Comparison of ENCODE assay signal across 9 mouse cellular contexts in genomic region chr11:94491035-94491748, GRCm38 (mm10). TPM values are rescaled to one million over a fixed set of nuclear protein-coding genes. Genes with fewer than 3 reads are reported as not detected.
DNase-seq lines count a peak whose midpoint lies in the region; ATAC-seq and TF ChIP-seq lines count a peak whose summit lies in the region.
"Had no signal": no experiment of that assay in that cellular context is flagged by ENCODE, and none has a peak within 500 bp of the region (broad histone marks: within the 10 kb centered on the region; RNA-seq: fewer than 3 reads in every experiment).

No protein-coding gene starts in this region.

- H3K36me3 ChIP-seq in kidney, adult 2 months (ENCODE audit: control insufficient read depth, insufficient read depth, low read length): no peaks in the 10 kb centered on the region
- no peaks in the 10 kb centered on the region for H3K36me3 ChIP-seq in forebrain, embryonic 12.5 days (replicated peaks)
- peaks cover 11% of the 10 kb centered on the region; the same call in 1 of the 2 replicates for H3K36me3 ChIP-seq in kidney, postnatal 0 days (ENCODE audit: insufficient read depth, low read length)
- H3K36me3 ChIP-seq in midbrain, embryonic 11.5 days (ENCODE audit: control insufficient read depth, insufficient read depth, low read length): no peaks in the 10 kb centered on the region

- no peaks in the 10 kb centered on the region for H3K27me3 ChIP-seq in kidney, adult 2 months (replicated peaks; ENCODE audit: control insufficient read depth, insufficient read depth, low read length)
- peaks cover 67% of the 10 kb centered on the region for H3K27me3 ChIP-seq in forebrain, embryonic 12.5 days
- no peaks in the 10 kb centered on the region for H3K27me3 ChIP-seq in kidney, postnatal 0 days (ENCODE audit: insufficient read depth, low read length)
- H3K27me3 ChIP-seq in midbrain, embryonic 11.5 days (ENCODE audit: control insufficient read depth, insufficient read depth, low read length): peaks cover 16% of the 10 kb centered on the region

- H3K4me3 ChIP-seq in kidney, adult 2 months (ENCODE audit: insufficient read depth, low read depth, low read length): peak overlapping the region; percentile 6; the same call in 1 of the 2 replicates
- H3K4me3 ChIP-seq in forebrain, embryonic 12.5 days (replicated peaks): peak overlapping the region; percentile 58
- peak overlapping the region; percentile 36 for H3K4me3 ChIP-seq in kidney, postnatal 0 days (replicated peaks; ENCODE audit: low read depth, low read length)
- H3K4me3 ChIP-seq in midbrain, embryonic 11.5 days (ENCODE audit: low read depth, low read length): peak overlapping the region; percentile 52

- WGBS in kidney, adult 2 months: 24% methylated on average over 55 of the region's 55 CpGs
- WGBS in forebrain, embryonic 12.5 days: 3% methylated on average over 54 of the region's 55 CpGs
- WGBS in kidney, postnatal 0 days: 12% methylated on average over 52 of the region's 55 CpGs
- 5% methylated on average over 55 of the region's 55 CpGs for WGBS in midbrain, embryonic 11.5 days

- no peaks in the 10 kb centered on the region for H3K9me3 ChIP-seq in forebrain, embryonic 12.5 days
- no peaks in the 10 kb centered on the region for H3K9me3 ChIP-seq in kidney, postnatal 0 days (replicated peaks; ENCODE audit: low read length)
- no peaks in the 10 kb centered on the region for H3K9me3 ChIP-seq in midbrain, embryonic 11.5 days (ENCODE audit: control insufficient read depth, low read length)

- 0 out of 2 replicates have a peak, but pooled peaks cover 2% of the 10 kb centered on the region for H3K4me1 ChIP-seq in kidney, adult 2 months (ENCODE audit: control insufficient read depth, insufficient read depth, low read length)
- peaks cover 22% of the 10 kb centered on the region for H3K4me1 ChIP-seq in forebrain, embryonic 12.5 days
- H3K4me1 ChIP-seq in kidney, postnatal 0 days (replicated peaks; ENCODE audit: insufficient read depth, low read length): peaks cover 7% of the 10 kb centered on the region; the same call in 1 of the 2 replicates
- peaks cover 5% of the 10 kb centered on the region for H3K4me1 ChIP-seq in midbrain, embryonic 11.5 days (ENCODE audit: control insufficient read depth, insufficient read depth, low read length)

- H3K27ac ChIP-seq in kidney, adult 2 months (ENCODE audit: insufficient read depth, low read depth, low read length): no peak overlapping the region
- no peak overlapping the region for H3K27ac ChIP-seq in forebrain, embryonic 12.5 days
- no peak overlapping the region for H3K27ac ChIP-seq in kidney, postnatal 0 days
- H3K27ac ChIP-seq in midbrain, embryonic 11.5 days (ENCODE audit: low read depth, low read length): no peak overlapping the region
- H3K27ac ChIP-seq: macrophage had no signal

- peak; percentile 24 for DNase-seq in kidney, adult 2 months
- no peak for DNase-seq in kidney, adult 8-10 months
- peak; percentile 61 for DNase-seq in brain, adult 2 months (ENCODE audit: low read depth, low spot score)
- DNase-seq in kidney, postnatal 0 days (ENCODE audit: low spot score): peak; percentile 73
- DNase-seq in midbrain, embryonic 11.5 days (ENCODE audit: low spot score, missing footprints): peak; percentile 95
- DNase-seq in testis, postnatal 10 days (ENCODE audit: low spot score): peak; percentile 69
- DNase-seq in layer of hippocampus, adult 9-10 months (ENCODE audit: low spot score): no peak

- TF ChIP-seq POLR2A in kidney, adult 2 months (IDR thresholded peaks at IDR 0.05; ENCODE audit: low read depth, low read length): no peak

- H3K9ac ChIP-seq in forebrain, embryonic 12.5 days: peak overlapping the region; percentile 67
- peak overlapping the region; percentile 46 for H3K9ac ChIP-seq in kidney, postnatal 0 days (ENCODE audit: low read depth, low read length)
- H3K9ac ChIP-seq in midbrain, embryonic 11.5 days (ENCODE audit: low read length): peak overlapping the region; percentile 72

- H3K4me2 ChIP-seq in forebrain, embryonic 12.5 days: peak overlapping the region; percentile 75
- peak overlapping the region; percentile 69 for H3K4me2 ChIP-seq in kidney, postnatal 0 days (ENCODE audit: low read length)
- H3K4me2 ChIP-seq in midbrain, embryonic 11.5 days: peak overlapping the region; percentile 72

- peak; percentile 80 for ATAC-seq in forebrain, embryonic 12.5 days (ENCODE audit: low FRiP score)
- 0 out of 2 replicates have a peak, but pooled peaks have one; percentile 38 for ATAC-seq in kidney, postnatal 0 days (replicated peaks; ENCODE audit: low FRiP score, low read depth)
- peak; percentile 72 for ATAC-seq in midbrain, embryonic 11.5 days (ENCODE audit: low FRiP score)

- TF ChIP-seq CTCF in kidney, adult 2 months (conservative IDR thresholded peaks at IDR 0.05; ENCODE audit: insufficient read depth, insufficient read length, low read depth, low read length): no peak
- TF ChIP-seq CTCF in kidney, postnatal 0 days (IDR thresholded peaks at IDR 0.05; ENCODE audit: low read depth): peak; percentile 16; the same call in 1 of the 2 replicates

RNA-seq across cellular contexts. Expression of gene Spata20, which starts 5.2 kb away (rescaled TPM):
- polyA plus RNA-seq in kidney, adult 2 months (2012; rRNA removed): 1.1 TPM in 2 replicates
- 0.19 and 0.26 TPM in 2 replicates for polyA plus RNA-seq in forebrain, embryonic 12.5 days (2016; fragmentation: Nextera tagmentation; extraction: Ambion mirVana)
- polyA plus RNA-seq in kidney, postnatal 0 days (2015; fragmentation: Nextera tagmentation; extraction: Ambion mirVana): 0.40 TPM in 1 of 2 replicates, not detected in the other
- not detected in 2 replicates for polyA plus RNA-seq in midbrain, embryonic 11.5 days (2014; fragmentation: Nextera tagmentation; extraction: Ambion mirVana)
- polyA plus RNA-seq: macrophage had no signal

RNA-seq across cellular contexts. Expression of gene Epn3, which starts 8.6 kb away (rescaled TPM):
- polyA plus RNA-seq in kidney, adult 2 months (2012; rRNA removed): 35.6 and 36.4 TPM in 2 replicates
- 0.52 and 0.97 TPM in 2 replicates for polyA plus RNA-seq in forebrain, embryonic 12.5 days (2016; fragmentation: Nextera tagmentation; extraction: Ambion mirVana)
- 34.7 and 37.5 TPM in 2 replicates for polyA plus RNA-seq in kidney, postnatal 0 days (2015; fragmentation: Nextera tagmentation; extraction: Ambion mirVana)
- 0.27 and 0.50 TPM in 2 replicates for polyA plus RNA-seq in midbrain, embryonic 11.5 days (2014; fragmentation: Nextera tagmentation; extraction: Ambion mirVana)
- polyA plus RNA-seq: macrophage had no signal

RNA-seq across cellular contexts. Expression of gene Cacna1g, which starts 17.2 kb away (rescaled TPM):
- 7.6 and 10.2 TPM in 2 replicates for polyA plus RNA-seq in kidney, adult 2 months (2012; rRNA removed)
- polyA plus RNA-seq in forebrain, embryonic 12.5 days (2016; fragmentation: Nextera tagmentation; extraction: Ambion mirVana): 9.6 and 12.1 TPM in 2 replicates
- 4.4 and 5.2 TPM in 2 replicates for polyA plus RNA-seq in kidney, postnatal 0 days (2015; fragmentation: Nextera tagmentation; extraction: Ambion mirVana)
- polyA plus RNA-seq in midbrain, embryonic 11.5 days (2014; fragmentation: Nextera tagmentation; extraction: Ambion mirVana): 7.6 and 9.3 TPM in 2 replicates
- polyA plus RNA-seq: macrophage had no signal

RNA-seq across cellular contexts. Expression of gene Mycbpap, which starts 30.4 kb away (rescaled TPM):
- 5.0 TPM in 2 replicates for polyA plus RNA-seq in kidney, adult 2 months (2012; rRNA removed)
- polyA plus RNA-seq in forebrain, embryonic 12.5 days (2016; fragmentation: Nextera tagmentation; extraction: Ambion mirVana): 3.7 and 3.8 TPM in 2 replicates
- polyA plus RNA-seq in kidney, postnatal 0 days (2015; fragmentation: Nextera tagmentation; extraction: Ambion mirVana): 3.2 and 3.5 TPM in 2 replicates
- polyA plus RNA-seq in midbrain, embryonic 11.5 days (2014; fragmentation: Nextera tagmentation; extraction: Ambion mirVana): 3.7 and 4.1 TPM in 2 replicates

RNA-seq across cellular contexts. Expression of gene Rsad1, which starts 57.9 kb away (rescaled TPM):
- polyA plus RNA-seq in kidney, adult 2 months (2012; rRNA removed): 8.6 and 10.1 TPM in 2 replicates
- 2.8 and 3.0 TPM in 2 replicates for polyA plus RNA-seq in forebrain, embryonic 12.5 days (2016; fragmentation: Nextera tagmentation; extraction: Ambion mirVana)
- 4.0 and 5.6 TPM in 2 replicates for polyA plus RNA-seq in kidney, postnatal 0 days (2015; fragmentation: Nextera tagmentation; extraction: Ambion mirVana)
- 3.7 and 3.9 TPM in 2 replicates for polyA plus RNA-seq in midbrain, embryonic 11.5 days (2014; fragmentation: Nextera tagmentation; extraction: Ambion mirVana)

Comparison
In these comparisons a context has a peak if more than half of its experiments do, and no peak if none do; other contexts are left out.
1. DNase-seq: peak in kidney, adult 2 months (single experiment), brain, adult 2 months (single experiment), kidney, postnatal 0 days (single experiment), midbrain, embryonic 11.5 days (single experiment) and testis, postnatal 10 days (single experiment); none in kidney, adult 8-10 months (0 of 2) and layer of hippocampus, adult 9-10 months (single experiment).
2. H3K4me3 ChIP-seq: peak in every context shown above with its lines; median percentile 58 in forebrain, embryonic 12.5 days; 52 in midbrain, embryonic 11.5 days; 36 in kidney, postnatal 0 days; 6 in kidney, adult 2 months.
3. RNA of gene Epn3, which starts 8.6 kb away (polyA plus RNA-seq): 34.7 to 37.5 TPM in kidney, postnatal 0 days and 35.6 to 36.4 TPM in kidney, adult 2 months; 0.52 to 0.97 TPM in forebrain, embryonic 12.5 days and 0.27 to 0.50 TPM in midbrain, embryonic 11.5 days; every median in the first group is over 10 times any median in the second.
4. Peak in every context shown above with its lines, with median percentiles within 50 percentile points of each other: ATAC-seq, H3K4me2 ChIP-seq and H3K9ac ChIP-seq.